Mouse (Mus musculus) midbrain, postnatal 0 days (tissue): ENCODE measurements around the gene Hist1h2be. TPM values are rescaled to one million over a fixed set of nuclear protein-coding genes. Genes with fewer than 3 reads are reported as not detected.
"Not testable (repeated sequence)": the region's sequence is repeated elsewhere in the genome, so short reads cannot be mapped to it uniquely, and the experiment has no call there.

ENCODE experiments used
- ATAC-seq: fragments of 200-750 bp; cut with Nextera tagmentation; 2 replicates; pipeline ENCODE4 v1.8.0; 2017; ENCODE audit warnings: moderate number of reproducible peaks, mild to moderate bottlenecking, moderate TSS enrichment, moderate library complexity; ENCODE audit not compliant: low FRiP score
- DNase-seq: peaks from one replicate; pipeline ENCODE4 v3.0.0-alpha.2; 2015; ENCODE audit warnings: low spot score
- H3K27ac ChIP-seq: fragments of 300-500 bp; sonication (generic); 2 replicates; pipeline ENCODE4 v1.5.1; 2014; ENCODE audit warnings: low read depth, mild to moderate bottlenecking, low read length, mixed read lengths
- H3K27me3 ChIP-seq: fragments of 300-500 bp; sonication (generic); 2 replicates; pipeline ENCODE4 v1.6.1; 2014; ENCODE audit warnings: low read length, control low read depth, mixed read lengths; ENCODE audit not compliant: insufficient read depth
- H3K36me3 ChIP-seq: fragments of 300-500 bp; sonication (generic); 2 replicates; pipeline ENCODE4 v1.6.1; 2014; ENCODE audit warnings: low read length, control low read depth, mixed read lengths; ENCODE audit not compliant: insufficient read depth
- H3K4me1 ChIP-seq: fragments of 300-500 bp; sonication (generic); 2 replicates; pipeline ENCODE4 v1.6.1; 2014; ENCODE audit warnings: mild to moderate bottlenecking, control low read depth, antibody characterized with exemption, low read length, mixed read lengths; ENCODE audit not compliant: insufficient read depth
- H3K4me2 ChIP-seq: fragments of 300-500 bp; sonication (generic); 2 replicates; pipeline ENCODE4 v1.6.1; 2014; ENCODE audit warnings: low read depth, mild to moderate bottlenecking, low read length, mixed read lengths; ENCODE audit not compliant: poor library complexity, severe bottlenecking
- H3K4me3 ChIP-seq: fragments of 300-500 bp; sonication (generic); 2 replicates; pipeline ENCODE4 v1.5.1; 2014; ENCODE audit warnings: low read depth, mild to moderate bottlenecking, low read length, moderate library complexity
- H3K9ac ChIP-seq: fragments of 300-500 bp; sonication (generic); replicated peaks from 2 replicates; pipeline ENCODE4 v1.6.1; 2014; ENCODE audit warnings: mild to moderate bottlenecking, low read length, moderate library complexity, mixed read lengths; ENCODE audit not compliant: poor library complexity, severe bottlenecking
- H3K9me3 ChIP-seq: fragments of 300-500 bp; sonication (generic); 2 replicates; pipeline ENCODE4 v1.6.1; 2016; ENCODE audit warnings: low read length, control low read depth
- CTCF ChIP-seq: IDR thresholded peaks from 2 replicates; pipeline ENCODE4 v1.5.1; 2016; ENCODE audit warnings: antibody characterized with exemption, mild to moderate bottlenecking
- WGBS: fragments of 180-500 bp; shearing (Covaris S2); extraction: QIAGEN DNeasy Blood & Tissue Kit; methylation state at CpG from one replicate; pipeline ENCODE4 v1.1.7; 2014; 5-methylcytosine and 5-hydroxymethylcytosine counted together
- polyA plus RNA-seq: library from polyadenylated mRNA; unstranded; fragments of >200 nt; fragmentation: Nextera tagmentation; extraction: Ambion mirVana; gene quantifications from 2 replicates; pipeline ENCODE4 v1.2.1, GENCODE M21; 2015
- total RNA-seq: library from RNA; depleted of rRNA; stranded (reverse); fragments of >200 nt; gene quantifications from 2 replicates; pipeline ENCODE4 v1.2.3, GENCODE M21; 2014

Gene Hist1h2be
- total and polyA plus RNA-seq, 2 experiments from 2014 or later = 0.33 to 75.1 TPM

- Histone ChIP-seq H3K36me3 (no peaks in the 10 kb centered on the region), H3K9me3 (no peaks in the 10 kb centered on the region), H3K4me3 (no peak overlapping the region), H3K9ac (no peak overlapping the region), H3K27ac (no peak overlapping the region), H3K27me3 (no peaks in the 10 kb centered on the region), H3K4me1 (peaks cover 10% of the 10 kb centered on the region; the same call in 1 of the 2 replicates), H3K4me2 (no peak overlapping the region)
- WGBS = 98% methylated on average over 1 of the region's 1 CpGs
- ATAC-seq (no peak), DNase-seq (no peak)
- no peak for TF ChIP-seq CTCF
These were observed 43.1 kb downstream of the Hist1h2be start for GRCm38 (mm10) chr13:23577835-23578234.

GRCm38 (mm10) chr13:23576906-23577639 is 43.9 kb downstream of the Hist1h2be start:
- no peak for TF ChIP-seq CTCF
- Histone ChIP-seq H3K36me3 (no peaks in the 10 kb centered on the region), H3K27ac (no peak overlapping the region), H3K4me1 (peaks cover 10% of the 10 kb centered on the region; the same call in 1 of the 2 replicates), H3K4me3 (no peak overlapping the region), H3K4me2 (0 out of 2 replicates have a peak overlapping the region, but pooled peaks have one; percentile 53), H3K27me3 (no peaks in the 10 kb centered on the region), H3K9ac (no peak overlapping the region), H3K9me3 (no peaks in the 10 kb centered on the region)
- no peak for DNase-seq
- ATAC-seq = no peak
- 55% methylated on average over 6 of the region's 6 CpGs for WGBS

DNA sequence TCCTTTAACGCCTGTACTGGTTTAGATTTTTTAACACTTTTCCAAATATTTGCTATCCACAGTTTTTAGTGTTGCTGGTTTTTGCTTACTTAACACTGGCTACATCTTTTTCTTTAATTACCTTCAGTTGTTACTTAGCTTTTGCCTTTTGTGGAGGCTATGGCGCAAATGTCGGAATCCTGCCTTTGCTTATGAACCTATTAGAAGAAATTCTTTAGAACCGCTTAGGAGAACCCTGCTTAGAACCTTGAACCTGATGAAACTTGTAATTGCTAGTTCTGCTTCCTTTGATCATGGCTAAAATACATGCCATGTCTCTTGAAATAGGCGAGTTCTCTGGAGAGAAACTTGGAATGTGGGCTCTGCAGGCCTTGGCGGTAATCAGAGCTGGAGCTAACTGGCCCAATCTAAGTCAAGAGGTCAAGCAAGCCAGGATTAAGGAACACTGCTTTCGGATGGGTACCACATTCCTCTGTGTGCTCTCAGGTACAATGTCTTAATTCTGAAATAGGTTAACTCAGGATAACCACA is 44.5 kb downstream of the Hist1h2be start:
- Histone ChIP-seq H3K4me1 (0 out of 2 replicates have a peak, but pooled peaks cover 8% of the 10 kb centered on the region), H3K9ac (no peak overlapping the region), H3K36me3 (no peaks in the 10 kb centered on the region), H3K27ac (no peak overlapping the region), H3K27me3 (no peaks in the 10 kb centered on the region), H3K4me2 (peak overlapping the region; percentile 53), H3K4me3 (peak overlapping the region; percentile 38), H3K9me3 (no peaks in the 10 kb centered on the region)
- 10% methylated on average over 7 of the region's 7 CpGs for WGBS
- no peak for TF ChIP-seq CTCF
- no peak for DNase-seq
- ATAC-seq = no peak

DNA sequence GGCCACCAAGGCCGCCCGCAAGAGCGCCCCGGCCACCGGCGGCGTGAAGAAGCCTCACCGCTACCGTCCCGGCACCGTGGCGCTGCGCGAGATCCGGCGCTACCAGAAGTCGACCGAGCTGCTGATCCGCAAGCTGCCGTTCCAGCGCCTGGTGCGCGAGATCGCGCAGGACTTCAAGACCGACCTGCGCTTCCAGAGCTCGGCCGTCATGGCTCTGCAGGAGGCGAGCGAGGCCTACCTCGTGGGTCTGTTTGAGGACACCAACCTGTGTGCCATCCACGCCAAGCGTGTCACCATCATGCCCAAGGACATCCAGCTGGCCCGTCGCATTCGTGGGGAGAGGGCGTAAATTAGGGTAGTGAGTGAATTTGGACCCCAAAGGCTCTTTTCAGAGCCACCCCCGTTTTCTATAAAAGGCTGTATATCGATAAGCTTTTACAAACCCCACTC is 45.0 kb downstream of the Hist1h2be start:
- WGBS = 0% methylated on average over 9 of the region's 40 CpGs
- not testable (repeated sequence) for H3K4me1 ChIP-seq, H3K36me3 ChIP-seq, H3K27me3 ChIP-seq, DNase-seq, ATAC-seq, H3K9me3 ChIP-seq
- H3K4me2 ChIP-seq = peak overlapping the region; percentile 53
- peak overlapping the region; percentile 38 for H3K4me3 ChIP-seq
- 0 out of 2 replicates have a peak overlapping the region, but pooled peaks have one; percentile 33 for H3K9ac ChIP-seq
- peak overlapping the region; percentile 47; the same call in 1 of the 2 replicates for H3K27ac ChIP-seq

- Histone ChIP-seq H3K4me2 (peak within 1 kb of the TSS; percentile 53), H3K9me3 (no peaks in the 10 kb centered on the region), H3K36me3 (no peaks in the 10 kb centered on the region), H3K4me3 (peak within 1 kb of the TSS; percentile 38), H3K4me1 (0 out of 2 replicates have a peak, but pooled peaks cover 8% of the 10 kb centered on the region), H3K9ac (0 out of 2 replicates have a peak within 1 kb of the TSS, but pooled peaks have one; percentile 33), H3K27ac (peak within 1 kb of the TSS; percentile 67), H3K27me3 (no peaks in the 10 kb centered on the region)
- TF ChIP-seq CTCF = no peak
- ATAC-seq = peak; percentile 63
- under 1% methylated on average over 18 of the region's 18 CpGs for WGBS
- peak; percentile 93 for DNase-seq
These were observed 45.6 kb downstream of the Hist1h2be start, which contains the start of gene Hist1h3d for GRCm38 (mm10) chr13:23575271-23575851. Hist1h3d (plus strand) TSS chr13:23575763.

DNA sequence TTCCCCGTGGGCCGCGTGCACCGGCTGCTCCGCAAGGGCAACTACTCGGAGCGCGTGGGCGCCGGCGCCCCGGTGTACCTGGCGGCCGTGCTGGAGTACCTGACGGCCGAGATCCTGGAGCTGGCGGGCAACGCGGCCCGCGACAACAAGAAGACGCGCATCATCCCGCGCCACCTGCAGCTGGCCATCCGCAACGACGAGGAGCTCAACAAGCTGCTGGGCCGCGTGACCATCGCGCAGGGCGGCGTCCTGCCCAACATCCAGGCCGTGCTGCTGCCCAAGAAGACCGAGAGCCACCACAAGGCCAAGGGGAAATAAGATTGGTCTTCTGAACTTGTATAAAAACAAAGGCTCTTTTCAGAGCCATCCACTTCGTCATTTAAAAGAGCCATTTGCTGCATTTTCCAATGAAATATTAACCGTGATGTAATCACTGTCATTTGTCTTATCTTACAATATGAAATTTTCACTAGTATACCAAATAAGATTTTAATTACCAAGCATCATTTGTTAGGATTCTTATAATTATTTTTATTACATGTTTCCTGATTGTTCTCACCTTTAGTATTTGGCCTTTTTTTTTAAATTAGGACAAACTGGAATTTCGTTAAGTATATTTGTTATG is 46.3 kb downstream of the Hist1h2be start:
- peak overlapping the region; percentile 67 for H3K27ac ChIP-seq
- peak overlapping the region; percentile 30 for H3K4me3 ChIP-seq
- H3K36me3 ChIP-seq, H3K27me3 ChIP-seq, H3K9me3 ChIP-seq, H3K4me1 ChIP-seq, DNase-seq, H3K9ac ChIP-seq: not testable (repeated sequence)
- WGBS = under 1% methylated on average over 6 of the region's 39 CpGs
- ATAC-seq = peak; percentile 45
- peak overlapping the region; percentile 54 for H3K4me2 ChIP-seq

- not testable (repeated sequence) for H3K27me3 ChIP-seq, H3K36me3 ChIP-seq, H3K4me1 ChIP-seq, H3K9me3 ChIP-seq, H3K9ac ChIP-seq
- ATAC-seq = peak; percentile 93
- peak within 1 kb of the TSS; percentile 38 for H3K4me3 ChIP-seq
- peak within 1 kb of the TSS; percentile 67 for H3K27ac ChIP-seq
- under 1% methylated on average over 22 of the region's 42 CpGs for WGBS
- peak within 1 kb of the TSS; percentile 54 for H3K4me2 ChIP-seq
- DNase-seq = peak; percentile 99
These were observed 46.9 kb downstream of the Hist1h2be start, which contains the start of the genes Hist1h2bf and Hist1h2ad for GRCm38 (mm10) chr13:23573898-23574524. Hist1h2bf (minus strand) TSS chr13:23574196. Hist1h2ad (plus strand) TSS chr13:23574381.
